Mouse (Mus musculus) lung, adult 18-20 months (tissue): ENCODE results near the gene Gzmc.
"Not testable (repeated sequence)": the region's sequence is repeated elsewhere in the genome, so short reads cannot be mapped to it uniquely, and the experiment has no call there.

Source experiments
- DNase-seq, 2 experiments: peaks; one replicate each; pipeline ENCODE4 v3.0.0; 2022; ENCODE audit warnings: mixed read lengths in 2 of 2

Gene Gzmc

GRCm38 (mm10) chr14:56234556-56234955, at the start of gene Gzmc:
Gene Gzmc (minus strand): TSS chr14:56234656.
- no peak for DNase-seq

GRCm38 (mm10) chr14:56283816-56284215, 49.4 kb upstream of the Gzmc start:
- no peak for DNase-seq

GRCm38 (mm10) chr14:56281090-56281489, 46.6 kb upstream of the Gzmc start:
- DNase-seq: no peak

- not testable (repeated sequence) for DNase-seq
Measured at GRCm38 (mm10) chr14:56278691-56279090, 44.2 kb upstream of the Gzmc start.

- DNase-seq: not testable (repeated sequence)
Measured at GRCm38 (mm10) chr14:56276096-56276495, 41.6 kb upstream of the Gzmc start.

- no peak for DNase-seq
Measured at GRCm38 (mm10) chr14:56266109-56266508, 31.7 kb upstream of the Gzmc start.

GRCm38 (mm10) chr14:56262153-56262552, 27.7 kb upstream of the Gzmc start, which contains the start of gene Gzmb:
Gene Gzmb (minus strand): TSS chr14:56262260.
- no peak for DNase-seq

- no peak for DNase-seq
Measured at GRCm38 (mm10) chr14:56240409-56240808, 6.0 kb upstream of the Gzmc start.

GRCm38 (mm10) chr14:56211317-56211716, 23.1 kb downstream of the Gzmc start, which contains the start of gene Gzmf:
Gene Gzmf (minus strand): TSS chr14:56211417.
- no peak for DNase-seq

GRCm38 (mm10) chr14:56205613-56206012, 28.8 kb downstream of the Gzmc start:
- no peak for DNase-seq

- DNase-seq: not testable (repeated sequence)
Measured at GRCm38 (mm10) chr14:56205021-56205420, 29.4 kb downstream of the Gzmc start.

GRCm38 (mm10) chr14:56203975-56204374, 30.5 kb downstream of the Gzmc start:
- DNase-seq: peak; percentile 26 to 46

- no peak for DNase-seq
Measured at GRCm38 (mm10) chr14:56186946-56187345, 47.5 kb downstream of the Gzmc start.

GRCm38 (mm10) chr14:56186521-56186920, 47.9 kb downstream of the Gzmc start:
- DNase-seq: no peak
